Mouse (Mus musculus) testis, postnatal 10 days (tissue): ENCODE data around the gene Insr.

Experiments used
- DNase-seq: peaks from one replicate; pipeline ENCODE4 v3.0.0; 2021; ENCODE audit warnings: low spot score

Gene Insr

GRCm38 (mm10) chr8:3275189-3275588, 4.2 kb downstream of the Insr start:
- DNase-seq = no peak

- DNase-seq = no peak
These were observed 5.6 kb downstream of the Insr start for GRCm38 (mm10) chr8:3273799-3274198.

DNA sequence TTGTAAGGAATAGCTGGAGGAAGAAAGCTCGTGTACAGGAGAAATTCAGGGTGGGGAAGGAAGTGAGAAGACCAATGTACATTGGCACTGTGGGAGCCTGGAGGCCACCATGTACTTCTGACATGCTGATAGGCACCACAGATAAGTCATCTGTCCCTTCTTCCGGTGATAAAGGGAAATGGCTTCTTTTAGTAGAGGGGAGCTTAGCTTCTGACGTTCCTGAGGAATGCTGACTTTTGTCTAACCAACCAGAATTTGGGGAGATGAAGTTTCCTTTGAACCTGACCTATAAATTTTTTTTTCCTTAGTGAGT, 12.0 kb downstream of the Insr start:
- DNase-seq = no peak

DNA sequence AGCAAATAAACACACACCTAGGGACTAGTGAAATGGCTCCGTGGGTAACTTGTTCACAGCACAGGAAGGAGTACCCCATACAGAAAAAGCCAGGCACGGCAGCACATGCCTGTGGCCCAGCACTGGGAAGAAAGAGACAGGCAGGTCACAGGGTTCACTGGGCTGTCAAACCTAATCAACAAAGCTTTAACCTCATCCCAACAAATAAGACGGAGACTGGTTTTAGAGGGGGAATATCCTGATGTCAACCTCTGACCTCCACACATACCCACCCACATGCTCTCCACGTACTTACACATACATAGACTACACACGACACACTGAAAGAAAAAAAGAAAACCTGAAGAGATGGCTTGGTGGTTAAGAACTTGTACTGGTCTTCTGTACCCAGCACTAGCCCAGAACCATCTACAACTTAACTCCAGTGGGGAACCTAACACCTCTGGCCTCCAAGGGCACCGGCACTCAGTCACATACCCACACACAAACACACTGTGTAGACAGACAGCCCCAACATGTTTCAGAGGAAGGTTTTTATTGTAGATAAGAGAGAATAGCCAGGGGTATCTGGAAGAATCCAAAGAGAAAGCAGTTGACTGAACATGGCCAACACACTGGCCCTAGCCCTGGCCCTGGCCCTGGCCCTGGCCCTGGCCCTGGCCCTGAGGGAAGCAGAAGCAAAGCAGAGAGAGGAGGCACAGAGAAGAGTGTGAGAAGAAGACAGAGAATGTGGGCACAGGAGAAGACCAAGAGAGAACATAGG, 12.6 kb downstream of the Insr start:
- no peak for DNase-seq

- DNase-seq = no peak
These were observed 14.2 kb downstream of the Insr start for GRCm38 (mm10) chr8:3265182-3265581.

- DNase-seq = no peak
These were observed 16.6 kb downstream of the Insr start for GRCm38 (mm10) chr8:3262779-3263178.

DNA sequence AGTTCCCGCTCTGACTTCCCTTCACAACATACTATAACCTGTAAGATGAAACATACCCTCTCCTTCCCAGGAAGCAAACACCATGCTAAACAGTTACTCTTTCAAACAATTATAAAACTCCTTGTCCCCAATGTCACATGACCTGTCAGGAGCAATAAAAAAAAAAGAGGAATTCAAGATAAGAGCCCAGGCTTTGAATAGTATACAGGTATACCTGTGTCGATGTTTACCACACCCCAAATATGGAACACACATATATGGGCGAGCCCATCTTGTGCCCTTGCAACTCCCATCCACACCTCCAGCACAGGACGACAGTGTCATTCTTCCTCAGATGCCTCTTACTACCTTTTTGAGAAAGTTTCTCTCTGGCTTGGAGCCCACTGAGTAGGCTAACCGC, 18.3 kb downstream of the Insr start:
- no peak for DNase-seq

DNA sequence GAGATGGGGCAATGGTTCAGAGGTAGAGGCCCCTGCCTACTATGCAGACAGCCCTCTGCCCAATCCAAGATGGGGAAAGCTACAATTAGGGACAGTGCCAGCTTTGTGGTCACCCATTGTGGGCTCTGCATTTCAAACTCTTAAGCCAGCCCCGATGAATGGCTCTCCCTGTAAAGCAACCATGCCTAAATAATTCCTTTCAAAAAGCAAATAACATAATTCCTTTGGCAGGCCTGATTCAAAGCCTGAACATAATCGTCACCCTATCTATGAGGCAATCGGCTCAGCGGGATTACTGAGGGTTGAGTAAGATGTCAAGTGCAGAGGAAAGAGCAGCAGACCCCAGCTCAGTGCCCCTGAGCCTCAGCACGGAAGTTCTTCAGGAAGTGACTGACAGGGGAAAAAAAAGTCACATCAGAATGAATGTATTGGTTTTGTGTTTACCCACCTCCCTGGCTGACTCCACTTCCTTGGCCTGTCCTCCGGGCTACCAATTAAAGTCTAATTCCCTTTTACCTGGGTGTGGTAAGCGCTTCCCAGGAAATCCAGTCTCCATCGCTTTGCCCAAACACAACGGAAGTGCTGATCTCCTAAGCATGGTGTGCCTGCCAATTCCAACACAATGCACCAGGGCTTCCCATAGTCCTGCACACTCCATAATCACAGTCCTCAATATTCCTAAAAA, 19.1 kb downstream of the Insr start:
- no peak for DNase-seq

GRCm38 (mm10) chr8:3256147-3256940, 23.1 kb downstream of the Insr start:
- DNase-seq = no peak

GRCm38 (mm10) chr8:3255321-3255720, 24.1 kb downstream of the Insr start:
- no peak for DNase-seq

GRCm38 (mm10) chr8:3253179-3253578, 26.2 kb downstream of the Insr start:
- no peak for DNase-seq

DNA sequence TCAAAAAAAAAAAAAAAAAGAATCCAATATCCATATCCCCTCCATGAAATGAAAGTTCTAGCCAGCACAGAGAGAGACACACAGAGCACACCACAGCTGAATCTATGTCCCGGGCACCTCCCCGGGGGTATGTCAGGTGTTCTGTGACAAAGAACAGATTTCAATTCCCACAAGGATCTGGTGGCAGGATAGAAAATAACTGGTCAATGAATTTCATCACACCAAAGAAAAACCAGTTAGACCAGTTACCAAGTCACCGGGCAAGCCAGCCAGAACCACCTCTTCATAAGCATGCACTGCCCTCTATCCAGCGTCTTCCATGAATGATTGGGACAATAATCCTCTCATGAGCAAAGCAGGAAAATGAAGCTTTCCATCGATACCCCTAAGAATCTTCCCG, 26.8 kb downstream of the Insr start:
- DNase-seq = no peak

DNA sequence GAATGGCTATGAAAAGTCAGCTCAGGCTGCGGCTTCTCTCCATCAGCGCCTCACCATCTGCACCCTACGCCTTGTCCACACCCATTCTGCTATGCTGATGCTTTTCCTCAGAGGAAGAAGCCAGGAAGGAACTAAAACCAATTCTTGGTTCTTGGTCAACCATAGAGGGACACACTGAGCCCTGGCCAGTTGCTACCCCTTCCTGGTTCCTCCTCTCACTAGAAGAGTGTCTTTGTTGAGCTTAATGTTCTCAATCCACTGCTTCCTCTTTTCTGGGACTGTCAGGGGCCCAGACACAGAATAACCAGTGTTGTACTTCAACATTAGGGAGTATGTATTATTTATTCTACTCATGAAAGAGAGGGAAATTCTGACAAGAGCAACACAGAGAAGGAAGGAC, 28.3 kb downstream of the Insr start:
- no peak for DNase-seq

DNA sequence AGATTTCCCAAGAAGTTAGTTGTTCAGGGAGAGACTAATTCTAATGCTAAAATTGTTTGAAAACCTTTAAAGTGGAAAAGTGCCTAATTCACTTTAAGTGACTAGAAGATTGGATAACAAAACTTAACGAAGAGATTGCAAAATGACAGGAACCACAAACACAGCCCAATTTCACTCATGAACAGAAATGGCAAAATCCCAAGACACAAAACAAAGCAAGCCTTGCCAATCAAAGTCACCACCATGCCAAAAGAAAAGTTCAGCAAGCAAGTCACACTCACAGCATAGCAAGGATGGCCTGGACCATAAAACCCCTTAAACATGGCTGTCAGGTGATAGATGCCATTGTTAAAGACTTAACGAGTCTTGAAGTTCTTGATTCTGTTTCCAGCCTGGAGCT, 29.5 kb downstream of the Insr start:
- DNase-seq = no peak

DNA sequence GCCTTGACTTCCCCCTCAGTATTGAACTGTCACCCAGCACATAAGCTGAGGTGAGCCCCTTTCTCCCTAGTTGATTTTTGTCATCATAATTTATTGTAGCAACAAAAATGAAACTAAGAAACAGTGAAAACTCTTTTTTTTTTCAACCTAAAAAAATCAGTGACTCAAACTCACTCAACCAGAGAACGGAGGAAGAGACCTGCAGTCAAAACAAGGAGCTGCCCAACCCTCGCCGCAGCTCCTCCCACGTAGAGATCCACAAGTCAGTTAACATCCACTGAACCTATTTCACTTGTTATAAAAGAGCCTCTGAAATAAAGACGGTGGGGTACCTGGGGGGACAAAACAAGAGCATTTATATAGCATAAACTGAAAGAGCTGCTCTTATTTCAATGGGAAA, 30.7 kb downstream of the Insr start:
- DNase-seq = no peak

DNA sequence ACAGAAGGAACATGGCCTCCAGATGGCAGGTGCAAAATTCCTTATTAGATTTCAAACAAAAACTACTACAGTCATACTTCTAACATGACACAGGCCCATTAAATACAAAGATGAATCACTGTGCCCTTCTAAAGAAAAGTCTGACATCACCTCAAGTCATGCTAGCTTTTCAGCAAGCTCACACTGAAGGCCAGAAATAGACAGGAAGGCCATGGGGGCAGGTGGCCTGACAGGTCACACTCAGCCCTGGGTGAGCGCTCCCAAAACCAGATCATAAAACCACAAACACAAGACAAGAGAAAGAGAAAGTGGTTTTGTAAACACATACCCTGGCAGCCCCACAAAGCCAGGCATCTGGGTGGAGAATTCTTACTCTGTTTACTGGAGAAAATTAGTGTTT, 32.3 kb downstream of the Insr start:
- DNase-seq = no peak

DNA sequence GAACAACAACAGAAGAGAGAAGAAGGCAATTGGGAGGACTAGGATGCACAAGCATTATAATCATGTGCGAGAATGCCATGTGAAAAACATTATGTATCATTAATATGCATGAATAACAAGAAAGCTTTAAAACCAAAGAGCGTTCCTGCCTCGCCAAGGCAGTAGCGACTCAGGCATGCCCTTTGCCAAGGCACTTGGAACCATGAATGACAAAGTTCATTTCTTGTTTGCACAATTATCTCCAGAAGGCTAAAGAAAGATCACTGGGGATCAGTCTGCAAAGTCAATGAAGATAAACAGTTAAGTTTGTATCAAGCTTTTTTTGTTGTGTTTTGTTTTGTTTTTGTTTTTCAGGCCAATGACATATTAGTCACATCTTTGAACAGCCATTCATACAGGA, 36.2 kb downstream of the Insr start:
- DNase-seq = no peak

DNA sequence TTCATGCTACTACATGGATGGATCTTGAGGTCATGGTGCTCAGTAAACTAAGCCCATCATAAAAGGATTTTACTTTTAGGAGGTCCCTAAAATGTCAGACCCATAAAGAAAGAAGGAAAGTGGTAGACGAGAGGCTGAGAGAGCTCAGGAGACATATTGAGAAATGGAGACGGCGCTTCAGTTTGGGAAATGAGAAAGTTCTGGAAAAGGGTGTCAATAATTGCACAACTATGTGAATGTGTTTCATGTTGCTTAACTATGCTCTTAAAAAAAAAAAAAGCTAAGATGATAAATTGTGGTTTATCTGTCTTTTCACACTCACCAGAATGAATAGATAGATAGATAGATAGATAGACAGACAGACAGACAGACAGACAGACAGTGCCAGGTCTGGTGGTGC, 38.7 kb downstream of the Insr start:
- DNase-seq = no peak

- DNase-seq = no peak
These were observed 39.8 kb downstream of the Insr start for GRCm38 (mm10) chr8:3239641-3240040.

- no peak for DNase-seq
These were observed 40.6 kb downstream of the Insr start for GRCm38 (mm10) chr8:3238792-3239191.

DNA sequence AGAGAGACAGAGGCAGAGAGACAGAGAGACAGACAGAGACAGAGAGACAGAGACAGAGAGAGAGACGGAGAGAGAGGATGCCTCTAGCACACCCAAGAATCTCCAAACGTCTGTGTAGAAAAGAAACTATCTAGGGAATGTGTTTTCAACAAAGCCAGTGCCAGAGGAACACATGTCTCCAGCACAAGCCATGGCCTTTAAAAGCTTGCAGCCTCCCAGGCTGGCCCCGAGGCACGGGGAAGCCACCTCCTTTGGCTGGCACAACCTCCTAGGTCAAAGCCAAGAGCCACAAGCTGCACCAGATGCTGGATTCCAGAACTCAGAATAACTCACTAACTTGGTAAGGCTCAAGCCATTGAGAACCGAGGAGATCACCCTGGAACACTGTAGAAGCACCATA, 42.1 kb downstream of the Insr start:
- DNase-seq = no peak

GRCm38 (mm10) chr8:3236277-3236676, 43.1 kb downstream of the Insr start:
- no peak for DNase-seq

- DNase-seq = no peak
These were observed 44.8 kb downstream of the Insr start for GRCm38 (mm10) chr8:3234569-3234968.
